In genomic region chr10:83336336-83336735, GRCm38 (mm10) we compare ENCODE assay signal across 20 mouse cellular contexts. TPM values are rescaled to one million over a fixed set of nuclear protein-coding genes. Genes with fewer than 3 reads are reported as not detected.
DNase-seq lines count a peak whose midpoint lies in the region; ATAC-seq and TF ChIP-seq lines count a peak whose summit lies in the region.
"Had no signal": no experiment of that assay in that cellular context is flagged by ENCODE, and none has a peak within 500 bp of the region (broad histone marks: within the 10 kb centered on the region; RNA-seq: fewer than 3 reads in every experiment).

No protein-coding gene starts in this region.

- H3K9ac ChIP-seq in embryonic facial prominence, embryonic 14.5 days (ENCODE audit: low read depth, low read length) = no peak overlapping the region
- H3K9ac ChIP-seq in midbrain, embryonic 14.5 days (replicated peaks; ENCODE audit: low read length) = no peak overlapping the region
- no peak overlapping the region for H3K9ac ChIP-seq in hindbrain, postnatal 0 days (replicated peaks; ENCODE audit: low read length)
- no peak overlapping the region for H3K9ac ChIP-seq in neural tube, embryonic 15.5 days (replicated peaks)

- no peaks in the 10 kb centered on the region for H3K36me3 ChIP-seq in embryonic facial prominence, embryonic 14.5 days (ENCODE audit: control insufficient read depth, insufficient read depth, low read length)
- H3K36me3 ChIP-seq in embryonic facial prominence, embryonic 10.5 days (replicated peaks) = no peaks in the 10 kb centered on the region
- no peaks in the 10 kb centered on the region for H3K36me3 ChIP-seq in midbrain, embryonic 14.5 days (ENCODE audit: control insufficient read depth, insufficient read depth, low read length)
- H3K36me3 ChIP-seq in midbrain, embryonic 10.5 days = no peaks in the 10 kb centered on the region
- no peaks in the 10 kb centered on the region for H3K36me3 ChIP-seq in hindbrain, postnatal 0 days (ENCODE audit: insufficient read depth, low read length)
- H3K36me3 ChIP-seq in neural tube, embryonic 15.5 days = no peaks in the 10 kb centered on the region
- H3K36me3 ChIP-seq: embryonic facial prominence, embryonic 15.5 days; limb, embryonic 15.5 days; neural tube, embryonic 12.5 days had no signal

- 0 out of 2 replicates have a peak overlapping the region, but pooled peaks have one; percentile 3 for H3K4me3 ChIP-seq in embryonic facial prominence, embryonic 14.5 days (ENCODE audit: low read depth, low read length)
- no peak overlapping the region for H3K4me3 ChIP-seq in embryonic facial prominence, embryonic 10.5 days
- peak overlapping the region; percentile 65; the same call in 1 of the 2 replicates for H3K4me3 ChIP-seq in midbrain, embryonic 14.5 days (replicated peaks; ENCODE audit: low read depth, low read length)
- no peak overlapping the region for H3K4me3 ChIP-seq in midbrain, embryonic 10.5 days
- peak overlapping the region; percentile 74 for H3K4me3 ChIP-seq in hindbrain, postnatal 0 days (ENCODE audit: low read length)
- peak overlapping the region; percentile 75 for H3K4me3 ChIP-seq in neural tube, embryonic 15.5 days (replicated peaks)

- H3K9me3 ChIP-seq in embryonic facial prominence, embryonic 14.5 days (ENCODE audit: control insufficient read depth, low read length) = no peaks in the 10 kb centered on the region
- H3K9me3 ChIP-seq in embryonic facial prominence, embryonic 10.5 days = no peaks in the 10 kb centered on the region
- H3K9me3 ChIP-seq in midbrain, embryonic 14.5 days (ENCODE audit: control insufficient read depth, low read length) = no peaks in the 10 kb centered on the region
- H3K9me3 ChIP-seq in midbrain, embryonic 10.5 days (replicated peaks) = no peaks in the 10 kb centered on the region
- H3K9me3 ChIP-seq in hindbrain, postnatal 0 days (ENCODE audit: low read length) = no peaks in the 10 kb centered on the region
- no peaks in the 10 kb centered on the region for H3K9me3 ChIP-seq in neural tube, embryonic 15.5 days (replicated peaks)
- H3K9me3 ChIP-seq: embryonic facial prominence, embryonic 15.5 days; limb, embryonic 15.5 days; neural tube, embryonic 12.5 days had no signal

- no peak for TF ChIP-seq CTCF in hindbrain, postnatal 0 days (IDR thresholded peaks at IDR 0.05; ENCODE audit: low read depth)

- ATAC-seq in embryonic facial prominence, embryonic 14.5 days (ENCODE audit: low read depth) = no peak
- ATAC-seq in midbrain, embryonic 14.5 days (ENCODE audit: low FRiP score, low TSS enrichment) = no peak
- ATAC-seq in hindbrain, postnatal 0 days = no peak
- no peak for ATAC-seq in neural tube, embryonic 15.5 days (ENCODE audit: low FRiP score)

- no peak for DNase-seq in embryonic facial prominence, embryonic 14.5 days (ENCODE audit: low spot score)
- no peak for DNase-seq in embryonic facial prominence, embryonic 10.5 days (ENCODE audit: low spot score)
- DNase-seq in midbrain, embryonic 14.5 days = peak; percentile 13
- no peak for DNase-seq in midbrain, embryonic 10.5 days (ENCODE audit: low spot score)
- no peak for DNase-seq in hindbrain, postnatal 0 days (ENCODE audit: low spot score)
- DNase-seq in layer of hippocampus, adult 11-12 months (ENCODE audit: low spot score) = no peak
- DNase-seq in adrenal gland, postnatal 4 days (ENCODE audit: low spot score in 2 of 2) = no peak
- DNase-seq: adrenal gland, postnatal 10 days; cerebellum, adult 18-20 months; gastrocnemius, postnatal 10 days; heart, adult 18-20 months; kidney, adult 8-10 months; kidney, postnatal 25 days; retina, postnatal 1 day had no signal

- WGBS in embryonic facial prominence, embryonic 14.5 days = 35% methylated on average over 7 of the region's 7 CpGs
- WGBS in embryonic facial prominence, embryonic 10.5 days = 35% methylated on average over 7 of the region's 7 CpGs
- WGBS in midbrain, embryonic 14.5 days = 31% methylated on average over 7 of the region's 7 CpGs
- WGBS in midbrain, embryonic 10.5 days = 32% methylated on average over 7 of the region's 7 CpGs
- 21% methylated on average over 7 of the region's 7 CpGs for WGBS in hindbrain, postnatal 0 days
- WGBS in neural tube, embryonic 15.5 days = 23% methylated on average over 7 of the region's 7 CpGs

- H3K4me1 ChIP-seq in embryonic facial prominence, embryonic 14.5 days (ENCODE audit: control insufficient read depth, insufficient read depth, low read length) = no peaks in the 10 kb centered on the region
- H3K4me1 ChIP-seq in embryonic facial prominence, embryonic 10.5 days = peaks cover 10% of the 10 kb centered on the region
- peaks cover 3% of the 10 kb centered on the region; the same call in 1 of the 2 replicates for H3K4me1 ChIP-seq in midbrain, embryonic 14.5 days (ENCODE audit: control insufficient read depth, insufficient read depth, low read length)
- H3K4me1 ChIP-seq in midbrain, embryonic 10.5 days = peaks cover 10% of the 10 kb centered on the region
- no peaks in the 10 kb centered on the region for H3K4me1 ChIP-seq in hindbrain, postnatal 0 days (ENCODE audit: insufficient read depth, low read length)
- peaks cover 10% of the 10 kb centered on the region for H3K4me1 ChIP-seq in neural tube, embryonic 15.5 days
- H3K4me1 ChIP-seq: neural tube, embryonic 12.5 days had no signal

- H3K27ac ChIP-seq in embryonic facial prominence, embryonic 14.5 days (replicated peaks; ENCODE audit: low read depth, low read length) = no peak overlapping the region
- no peak overlapping the region for H3K27ac ChIP-seq in embryonic facial prominence, embryonic 10.5 days (replicated peaks)
- H3K27ac ChIP-seq in midbrain, embryonic 14.5 days (replicated peaks; ENCODE audit: low read depth, low read length) = no peak overlapping the region
- no peak overlapping the region for H3K27ac ChIP-seq in midbrain, embryonic 10.5 days (replicated peaks)
- no peak overlapping the region for H3K27ac ChIP-seq in hindbrain, postnatal 0 days
- H3K27ac ChIP-seq in neural tube, embryonic 15.5 days (replicated peaks) = no peak overlapping the region
- H3K27ac ChIP-seq: embryonic facial prominence, embryonic 15.5 days; limb, embryonic 15.5 days; neural tube, embryonic 12.5 days had no signal

- no peak overlapping the region for H3K4me2 ChIP-seq in embryonic facial prominence, embryonic 14.5 days (ENCODE audit: low read depth, low read length)
- peak overlapping the region; percentile 79 for H3K4me2 ChIP-seq in midbrain, embryonic 14.5 days (ENCODE audit: low read length)
- peak overlapping the region; percentile 80 for H3K4me2 ChIP-seq in hindbrain, postnatal 0 days (ENCODE audit: low read depth, low read length)
- H3K4me2 ChIP-seq in neural tube, embryonic 15.5 days = peak overlapping the region; percentile 81

- peaks cover 42% of the 10 kb centered on the region for H3K27me3 ChIP-seq in embryonic facial prominence, embryonic 14.5 days (replicated peaks; ENCODE audit: control insufficient read depth, insufficient read depth, low read length)
- peaks cover 83% of the 10 kb centered on the region for H3K27me3 ChIP-seq in embryonic facial prominence, embryonic 10.5 days (replicated peaks; ENCODE audit: low read depth, poor library complexity, severe bottlenecking)
- H3K27me3 ChIP-seq in midbrain, embryonic 14.5 days (ENCODE audit: control insufficient read depth, insufficient read depth, low read length) = peaks cover 17% of the 10 kb centered on the region
- H3K27me3 ChIP-seq in midbrain, embryonic 10.5 days (ENCODE audit: low read depth, poor library complexity, severe bottlenecking) = peaks cover 74% of the 10 kb centered on the region
- H3K27me3 ChIP-seq in hindbrain, postnatal 0 days (ENCODE audit: insufficient read depth, low read length) = no peaks in the 10 kb centered on the region
- H3K27me3 ChIP-seq in neural tube, embryonic 15.5 days (replicated peaks) = peaks cover 7% of the 10 kb centered on the region

RNA-seq across cellular contexts. Expression of gene Slc41a2, which starts 1.3 kb away (rescaled TPM):
- 3.9 and 4.9 TPM in 2 replicates for polyA plus RNA-seq in embryonic facial prominence, embryonic 14.5 days (2014; fragmentation: Nextera tagmentation; extraction: Ambion mirVana)
- 0.21 and 0.27 TPM in 2 replicates for polyA plus RNA-seq in embryonic facial prominence, embryonic 10.5 days (2016; fragmentation: Nextera tagmentation; extraction: Ambion mirVana)
- 8.6 and 9.9 TPM in 2 replicates for polyA plus RNA-seq in midbrain, embryonic 14.5 days (2014; fragmentation: Nextera tagmentation; extraction: Ambion mirVana)
- 0.36 and 0.70 TPM in 2 replicates for polyA plus RNA-seq in midbrain, embryonic 10.5 days (2016; fragmentation: Nextera tagmentation; extraction: Ambion mirVana)
- 29.8 and 43.1 TPM in 2 replicates for total RNA-seq in hindbrain, postnatal 0 days (2014; rRNA removed)
- polyA plus RNA-seq in hindbrain, postnatal 0 days (2015; fragmentation: Nextera tagmentation; extraction: Ambion mirVana) = 10.3 and 10.8 TPM in 2 replicates
- polyA plus RNA-seq in neural tube, embryonic 15.5 days (2015; fragmentation: Nextera tagmentation; extraction: Ambion mirVana) = 8.5 and 11.0 TPM in 2 replicates
- 1 to 10 TPM; 5.0 to 6.6 TPM for total RNA-seq in adrenal gland, postnatal 4 days (2021)
- total RNA-seq: common myeloid progenitor, adult 5-6 weeks had no signal
- polyA plus RNA-seq: liver, embryonic 16.5 days had no signal

RNA-seq across cellular contexts. Expression of gene D10Wsu102e, which starts 23.7 kb away (rescaled TPM):
- polyA plus RNA-seq in embryonic facial prominence, embryonic 14.5 days (2014; fragmentation: Nextera tagmentation; extraction: Ambion mirVana) = 0.60 and 0.63 TPM in 2 replicates
- 1.3 TPM in 2 replicates for polyA plus RNA-seq in embryonic facial prominence, embryonic 10.5 days (2016; fragmentation: Nextera tagmentation; extraction: Ambion mirVana)
- polyA plus RNA-seq in midbrain, embryonic 14.5 days (2014; fragmentation: Nextera tagmentation; extraction: Ambion mirVana) = 1.0 and 1.1 TPM in 2 replicates
- polyA plus RNA-seq in midbrain, embryonic 10.5 days (2016; fragmentation: Nextera tagmentation; extraction: Ambion mirVana) = 1.1 and 1.2 TPM in 2 replicates
- 2.1 and 2.2 TPM in 2 replicates for total RNA-seq in hindbrain, postnatal 0 days (2014; rRNA removed)
- polyA plus RNA-seq in hindbrain, postnatal 0 days (2015; fragmentation: Nextera tagmentation; extraction: Ambion mirVana) = 0.60 and 0.61 TPM in 2 replicates
- polyA plus RNA-seq in neural tube, embryonic 15.5 days (2015; fragmentation: Nextera tagmentation; extraction: Ambion mirVana) = 0.74 and 0.77 TPM in 2 replicates
- 1 to 10 TPM; 1.2 to 1.3 TPM for total RNA-seq in adrenal gland, postnatal 4 days (2021)

Comparison
In these comparisons a context has a peak if more than half of its experiments do, and no peak if none do; other contexts are left out.
1. H3K4me3 ChIP-seq: peak in embryonic facial prominence, embryonic 14.5 days (single experiment), midbrain, embryonic 14.5 days (single experiment), hindbrain, postnatal 0 days (single experiment) and neural tube, embryonic 15.5 days (single experiment); none in embryonic facial prominence, embryonic 10.5 days (single experiment) and midbrain, embryonic 10.5 days (single experiment).